Mouse (Mus musculus) T-helper 2 cell (primary cell): Measurements from ENCODE around the gene BC049730.
"Not testable (repeated sequence)": the region's sequence is repeated elsewhere in the genome, so short reads cannot be mapped to it uniquely, and the experiment has no call there.

Experiments
- in situ Hi-C: fragments of 300-600 bp; cut with MboI, MseI; formaldehyde crosslinking; loops from one replicate; pipeline ENCODE4 v1.15.1; 2025; ENCODE audit warnings: high pct_unique_total_duplicates

The BC049730 gene

GRCm38 (mm10) chr7:24708832-24709292 lies at the start of gene BC049730:
TSS of gene BC049730 (plus strand) at chr7:24709242.
- in situ Hi-C loops = no loop called here

GRCm38 (mm10) chr7:24659737-24660357 lies 49.2 kb upstream of the BC049730 start:
- in situ Hi-C loops = loop anchor here (10.0 kb wide), 1 partner anchor 695 kb away; no protein-coding TSS in a partner anchor

GRCm38 (mm10) chr7:24661118-24661904 lies 47.7 kb upstream of the BC049730 start:
- in situ Hi-C loops = no loop called here

GRCm38 (mm10) chr7:24662575-24662974 lies 46.5 kb upstream of the BC049730 start:
- in situ Hi-C loops = no loop called here

GRCm38 (mm10) chr7:24664301-24664700 lies 44.7 kb upstream of the BC049730 start:
- in situ Hi-C loops = no loop called here

- in situ Hi-C loops = no loop called here
Measured at GRCm38 (mm10) chr7:24664959-24665358, 44.1 kb upstream of the BC049730 start.

GRCm38 (mm10) chr7:24671944-24672439 lies 37.0 kb upstream of the BC049730 start:
- in situ Hi-C loops = no loop called here

- in situ Hi-C loops = no loop called here
Measured at GRCm38 (mm10) chr7:24676575-24676974, 32.5 kb upstream of the BC049730 start, which contains the start of gene Tex101. TSS of gene Tex101 (minus strand) at chr7:24676675.

- in situ Hi-C loops = not testable (repeated sequence)
Measured at GRCm38 (mm10) chr7:24684121-24684520, 24.9 kb upstream of the BC049730 start.

GRCm38 (mm10) chr7:24687519-24687918 lies 21.5 kb upstream of the BC049730 start:
- in situ Hi-C loops = loop anchor here (5.0 kb wide), 1 partner anchor 40 kb away; the partner anchor contains the start of gene Gm4763

GRCm38 (mm10) chr7:24692693-24693092 lies 16.3 kb upstream of the BC049730 start:
- in situ Hi-C loops = not testable (repeated sequence)

- in situ Hi-C loops = not testable (repeated sequence)
Measured at GRCm38 (mm10) chr7:24697891-24698290, 11.2 kb upstream of the BC049730 start.

- in situ Hi-C loops = not testable (repeated sequence)
Measured at GRCm38 (mm10) chr7:24702841-24703240, 6.2 kb upstream of the BC049730 start.

- in situ Hi-C loops = no loop called here
Measured at GRCm38 (mm10) chr7:24715039-24715438, 6.0 kb downstream of the BC049730 start.

- in situ Hi-C loops = loop anchor here (5.0 kb wide), 1 partner anchor 40 kb away; no protein-coding TSS in a partner anchor
Measured at GRCm38 (mm10) chr7:24726808-24727207, 17.8 kb downstream of the BC049730 start, which contains the start of gene Gm4763. TSS of gene Gm4763 (minus strand) at chr7:24726908.

- in situ Hi-C loops = no loop called here
Measured at GRCm38 (mm10) chr7:24735970-24736670, 27.1 kb downstream of the BC049730 start.

- in situ Hi-C loops = no loop called here
Measured at GRCm38 (mm10) chr7:24750695-24751094, 41.7 kb downstream of the BC049730 start.

GRCm38 (mm10) chr7:24751610-24752009 lies 42.6 kb downstream of the BC049730 start:
- in situ Hi-C loops = no loop called here

GRCm38 (mm10) chr7:24753476-24753875 lies 44.4 kb downstream of the BC049730 start:
- in situ Hi-C loops = no loop called here

GRCm38 (mm10) chr7:24758520-24758919 lies 49.5 kb downstream of the BC049730 start:
- in situ Hi-C loops = no loop called here

- in situ Hi-C loops = no loop called here
Measured at GRCm38 (mm10) chr7:24760211-24760610, 51.2 kb downstream of the BC049730 start, which contains the start of gene Cd177. TSS of gene Cd177 (minus strand) at chr7:24760311.

- in situ Hi-C loops = no loop called here
Measured at GRCm38 (mm10) chr7:24761161-24761560, 52.1 kb downstream of the BC049730 start.
